Mouse (Mus musculus) T-cell, adult 2 months (primary cell): ENCODE results near the gene Ablim1.

Experiments
- DNase-seq: peaks from one replicate; pipeline ENCODE4 v3.0.0; 2022; ENCODE audit warnings: low spot score

Gene Ablim1

GRCm38 (mm10) chr19:57101986-57102385, 212.7 kb downstream of the Ablim1 start:
- DNase-seq, result no peak

GRCm38 (mm10) chr19:57100753-57101446, 213.8 kb downstream of the Ablim1 start:
- no peak for DNase-seq

DNA sequence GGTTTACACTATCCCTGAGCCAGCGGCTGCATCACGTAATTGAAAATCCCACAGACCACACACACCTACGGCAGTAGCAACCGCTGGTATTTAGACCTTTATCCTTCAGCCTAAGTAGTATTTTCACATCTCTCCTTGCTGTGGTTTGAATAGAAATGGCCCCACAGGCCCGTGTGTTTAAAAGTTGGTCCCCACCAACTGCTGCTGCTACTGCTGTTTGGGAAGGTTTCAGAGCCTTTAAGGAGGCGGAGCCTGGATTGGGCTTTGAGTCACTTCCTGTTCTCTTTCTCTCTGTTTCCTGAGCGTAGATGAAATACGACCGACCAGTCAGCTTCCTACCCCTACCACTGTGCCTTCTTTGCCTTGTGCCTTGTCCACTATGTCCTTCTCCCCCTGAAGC, 214.7 kb downstream of the Ablim1 start:
- peak; percentile 79 for DNase-seq

DNA sequence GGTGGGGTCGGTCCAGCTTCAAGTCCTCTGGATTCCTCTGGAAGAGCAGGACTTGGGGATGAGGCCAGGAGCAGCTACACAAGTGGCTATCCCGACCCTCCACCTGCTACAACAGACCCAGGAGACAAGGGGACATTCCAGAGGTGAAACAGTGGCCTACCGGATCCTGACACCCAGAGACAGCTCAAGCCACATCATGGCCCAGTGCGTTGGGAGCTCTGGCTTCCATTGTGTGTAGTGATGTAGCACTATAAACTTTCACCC, 215.7 kb downstream of the Ablim1 start:
- DNase-seq, result no peak

DNA sequence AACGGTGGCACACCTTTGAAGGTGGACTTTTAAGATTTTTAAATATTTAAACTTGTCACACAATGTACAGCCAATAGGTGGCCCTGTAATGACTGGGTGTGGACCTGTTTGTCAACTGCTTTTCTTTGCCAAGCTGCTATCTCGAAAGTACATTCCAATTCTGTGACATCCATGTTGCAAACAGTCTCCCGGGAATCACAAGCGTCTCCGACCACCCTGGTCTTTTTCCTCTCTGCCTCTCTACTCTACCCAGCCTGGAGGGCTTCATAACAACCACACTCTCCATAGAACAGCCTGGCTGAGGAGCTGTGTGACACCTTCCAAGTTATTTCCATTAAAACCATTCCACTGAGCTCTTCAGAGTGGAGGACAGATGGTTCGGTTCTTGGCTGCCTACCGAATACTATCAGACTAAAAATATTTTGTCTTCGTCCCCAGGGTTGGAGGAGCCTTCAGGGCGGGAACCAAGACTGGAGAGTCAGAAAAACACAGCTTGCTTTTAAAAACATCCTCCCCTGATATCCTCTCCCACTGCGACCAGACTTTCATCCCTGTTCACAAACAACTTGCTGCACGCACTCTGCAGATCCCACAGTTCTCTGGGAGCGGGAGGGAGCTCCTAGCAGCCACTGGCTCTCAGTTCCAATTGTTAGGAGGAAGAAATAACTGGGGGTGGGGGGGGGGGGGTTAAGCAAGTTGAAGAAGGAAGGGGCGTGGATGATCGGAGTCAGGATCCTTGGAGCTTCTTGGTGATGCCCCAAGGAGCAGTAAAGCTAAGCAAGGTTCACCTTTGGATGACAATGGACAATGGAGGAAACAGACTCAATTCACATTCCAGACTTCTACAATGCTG, 216.3 kb downstream of the Ablim1 start:
- DNase-seq, result no peak

GRCm38 (mm10) chr19:57095340-57095739, 219.4 kb downstream of the Ablim1 start:
- DNase-seq, result peak; percentile 69

DNA sequence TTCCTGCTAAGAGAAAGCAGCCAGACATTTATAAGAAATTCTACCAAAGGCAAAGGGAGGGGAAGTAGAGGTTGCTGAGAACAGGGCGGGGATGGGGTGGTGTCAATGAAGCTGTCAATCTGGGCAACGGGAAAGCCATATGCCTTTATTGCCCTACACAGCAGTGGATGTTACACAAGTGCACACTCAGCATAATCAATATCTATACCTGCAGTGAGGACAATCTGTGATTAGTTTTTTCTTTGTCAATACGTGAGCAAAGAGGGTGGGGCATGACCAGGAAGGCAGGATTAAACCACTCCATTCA, 221.1 kb downstream of the Ablim1 start:
- DNase-seq, result peak; percentile 57

DNA sequence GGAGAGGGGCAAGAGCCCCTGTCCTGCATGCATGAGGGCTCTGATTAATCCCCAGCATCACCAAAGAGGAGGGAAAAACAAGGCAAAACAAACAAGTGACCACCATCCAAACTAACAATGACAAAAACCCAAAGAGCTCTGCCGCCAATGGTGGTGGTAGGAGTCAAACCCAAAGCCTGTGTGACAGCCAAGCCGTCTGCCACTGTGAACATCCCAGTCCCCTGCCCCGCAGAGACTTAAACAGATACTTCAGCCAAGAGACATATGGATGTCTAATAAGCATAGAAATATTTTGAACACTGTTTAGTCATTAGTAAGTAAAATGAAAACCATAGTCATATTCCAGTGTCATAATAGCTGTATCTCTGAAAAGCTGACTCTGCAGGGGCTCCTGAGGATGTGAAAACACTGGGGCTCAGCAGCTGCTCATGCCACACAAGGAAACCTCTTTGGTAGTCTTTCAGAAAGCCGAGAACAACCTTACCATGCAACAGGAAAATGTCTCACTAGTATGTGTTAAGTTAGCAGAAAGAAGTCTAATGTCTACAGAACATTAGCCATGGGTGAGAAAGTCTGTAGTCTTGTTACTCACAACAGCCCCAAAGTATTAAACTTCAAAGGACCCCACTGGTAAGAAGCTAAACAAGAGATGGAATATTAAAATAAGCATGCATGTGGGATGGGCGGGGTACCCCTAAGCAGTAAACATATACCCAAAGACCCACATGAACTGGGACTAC, 221.6 kb downstream of the Ablim1 start:
- no peak for DNase-seq

GRCm38 (mm10) chr19:57091278-57091677, 223.4 kb downstream of the Ablim1 start:
- no peak for DNase-seq

GRCm38 (mm10) chr19:57088804-57089369, 225.8 kb downstream of the Ablim1 start:
- DNase-seq, result no peak

DNA sequence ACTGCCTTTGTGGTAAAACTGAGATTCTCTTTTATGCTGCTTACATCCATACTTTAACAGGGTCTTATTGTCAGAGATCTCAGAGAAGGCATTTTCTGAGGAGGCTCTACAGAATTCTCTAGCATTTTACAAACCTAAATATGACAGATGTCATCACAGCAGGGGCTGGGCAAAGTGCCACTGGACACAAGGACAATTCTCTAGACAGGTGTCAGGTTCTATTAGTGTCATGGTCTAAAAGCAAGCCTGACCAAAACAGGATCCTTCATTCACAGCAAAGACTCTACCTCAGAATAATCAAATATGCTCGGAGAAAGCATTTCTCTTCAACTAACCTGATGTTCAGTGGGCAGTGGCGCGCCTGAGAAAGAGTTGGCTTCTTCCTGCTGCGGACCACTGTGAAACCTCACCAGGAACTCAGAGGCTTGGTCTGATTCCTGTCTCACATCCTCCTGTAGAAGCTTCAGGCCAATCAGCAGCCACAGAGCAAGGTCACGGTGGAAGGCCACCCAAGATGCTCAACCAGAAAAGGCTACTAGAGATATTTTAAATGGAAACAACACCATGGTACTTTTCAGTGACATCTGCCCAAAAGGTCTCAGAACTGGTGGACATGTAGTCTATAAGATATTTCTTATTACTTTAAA, 230.1 kb downstream of the Ablim1 start:
- no peak for DNase-seq

DNA sequence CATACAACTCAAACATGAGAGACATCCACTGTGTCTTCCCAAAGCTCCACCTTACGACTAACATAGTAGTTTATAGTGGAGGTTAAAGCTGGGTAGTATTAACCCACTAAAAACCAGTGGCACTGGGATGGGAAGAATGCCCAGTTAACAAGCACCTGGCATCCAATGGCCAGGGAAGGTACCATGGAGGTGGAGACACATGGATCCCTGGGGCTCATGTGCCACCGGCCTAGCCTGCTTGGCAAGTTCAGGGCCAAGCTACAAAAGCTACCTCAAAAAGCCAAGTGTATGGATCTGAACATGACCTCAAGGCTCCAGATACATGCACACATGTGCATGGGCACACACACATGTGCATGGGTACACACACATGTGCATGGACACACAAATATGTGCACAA, 230.8 kb downstream of the Ablim1 start:
- no peak for DNase-seq

GRCm38 (mm10) chr19:57083183-57083555, 231.6 kb downstream of the Ablim1 start:
- no peak for DNase-seq

- DNase-seq, result peak; percentile 76
Measured at GRCm38 (mm10) chr19:57082454-57083182, 232.1 kb downstream of the Ablim1 start.

GRCm38 (mm10) chr19:57081536-57081935, 233.2 kb downstream of the Ablim1 start:
- no peak for DNase-seq

DNA sequence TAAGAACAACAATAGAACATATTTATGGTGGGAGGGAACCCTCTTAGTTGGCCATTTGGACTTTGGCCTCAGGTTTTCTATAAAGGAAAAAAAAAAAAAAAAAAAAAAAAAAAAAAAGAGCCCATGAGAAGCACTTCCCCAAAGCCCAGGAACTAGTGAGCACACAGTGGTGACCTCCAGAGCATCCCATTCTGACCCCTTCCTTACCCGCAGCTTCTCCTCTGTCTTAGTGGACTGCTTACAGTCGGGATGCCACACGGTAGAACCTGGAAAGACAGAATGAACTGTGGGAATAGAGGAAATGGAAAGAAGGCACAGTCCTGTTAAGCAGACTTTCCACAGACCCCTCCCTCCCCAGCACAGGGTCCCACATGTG, 235.1 kb downstream of the Ablim1 start:
- DNase-seq, result no peak

- DNase-seq, result peak; percentile 31
Measured at GRCm38 (mm10) chr19:57078867-57079605, 235.7 kb downstream of the Ablim1 start.

DNA sequence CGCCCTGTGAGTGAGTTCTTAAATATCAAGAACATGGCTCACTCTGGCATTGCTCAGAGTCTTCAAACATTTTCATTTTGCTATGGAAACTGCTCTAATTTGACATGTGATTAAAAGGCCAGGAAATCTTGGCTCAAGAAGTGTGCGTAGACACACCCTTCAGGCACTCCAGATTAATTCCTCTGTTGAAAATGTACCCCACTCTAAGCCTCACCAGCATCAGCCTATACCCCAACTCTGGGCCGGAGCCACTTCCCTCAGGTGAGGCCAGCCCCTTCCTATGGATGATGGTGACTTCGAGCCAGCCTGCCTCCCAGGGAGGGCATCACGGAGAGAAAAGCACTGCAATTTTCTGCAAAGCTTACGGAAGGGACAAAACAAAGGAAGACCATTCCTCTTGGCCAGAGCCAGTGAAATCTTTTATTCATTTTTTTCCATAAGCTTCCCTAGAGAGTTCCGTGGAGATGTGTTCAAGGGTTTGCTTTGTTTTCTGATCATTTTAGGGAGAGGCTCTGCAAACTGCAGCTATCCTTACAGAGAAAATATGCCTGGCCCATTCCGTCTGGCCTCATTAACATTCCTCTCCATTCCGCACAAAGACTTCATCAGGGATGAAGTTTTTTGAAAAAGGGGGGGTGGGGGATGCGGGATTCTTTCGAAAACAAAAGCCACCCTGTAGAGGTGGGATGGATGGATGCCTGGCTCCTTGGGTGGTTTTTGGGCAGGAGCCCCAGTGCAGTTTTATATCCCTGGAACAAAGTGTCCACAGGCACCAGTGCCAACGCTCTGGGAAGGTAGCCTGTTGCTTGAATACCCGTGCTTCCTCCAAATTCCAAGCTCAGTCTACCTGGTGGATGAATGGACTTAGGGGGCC, 236.7 kb downstream of the Ablim1 start:
- DNase-seq, result no peak

DNA sequence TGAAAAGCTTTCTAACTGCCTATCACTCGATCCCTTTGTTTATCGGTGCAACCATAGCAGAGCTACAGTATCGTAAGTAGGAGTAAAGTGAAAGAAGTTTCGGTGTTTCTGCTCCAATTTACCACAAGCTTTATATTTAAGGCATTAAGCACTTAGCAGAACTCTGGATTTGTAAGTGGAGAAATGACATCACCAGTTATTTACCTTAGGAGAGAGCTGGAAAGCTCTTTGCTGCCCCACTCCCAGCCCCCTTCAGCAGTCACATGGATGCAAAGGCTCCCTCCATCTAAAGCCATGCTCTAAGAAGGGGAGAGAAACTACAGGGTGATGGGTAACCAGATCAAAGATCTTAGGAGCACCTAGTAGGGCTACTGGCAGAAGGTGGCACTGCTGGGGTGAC, 241.3 kb downstream of the Ablim1 start:
- DNase-seq, result no peak

DNA sequence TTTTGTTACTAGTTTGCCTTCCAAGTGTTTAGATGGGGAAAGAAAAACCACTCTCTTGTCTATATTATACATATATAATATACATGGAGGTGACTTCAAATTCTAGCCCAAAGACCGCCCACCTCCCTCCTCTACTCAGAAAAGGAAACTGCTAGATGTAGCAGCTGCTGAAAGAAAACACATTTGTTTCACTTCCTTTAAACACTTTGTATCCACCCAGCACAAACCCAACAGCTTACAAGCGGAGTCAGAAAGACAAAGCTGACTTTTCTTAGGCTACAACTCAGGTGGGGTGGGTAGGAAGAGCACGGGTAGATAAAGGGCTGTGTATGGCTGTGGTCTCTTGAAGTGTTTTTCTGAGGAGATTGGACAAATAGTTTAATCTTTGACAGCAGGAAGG, 242.0 kb downstream of the Ablim1 start:
- peak; percentile 66 for DNase-seq
